Mouse (Mus musculus): ENCODE results near the gene Tmem119. TPM values are rescaled to one million over a fixed set of nuclear protein-coding genes. Genes with fewer than 3 reads are reported as not detected.

Tmem119 gene
- total and polyA plus RNA-seq, 2 experiments from 2014 or later, result 12.4 to 28.4 TPM

DNA sequence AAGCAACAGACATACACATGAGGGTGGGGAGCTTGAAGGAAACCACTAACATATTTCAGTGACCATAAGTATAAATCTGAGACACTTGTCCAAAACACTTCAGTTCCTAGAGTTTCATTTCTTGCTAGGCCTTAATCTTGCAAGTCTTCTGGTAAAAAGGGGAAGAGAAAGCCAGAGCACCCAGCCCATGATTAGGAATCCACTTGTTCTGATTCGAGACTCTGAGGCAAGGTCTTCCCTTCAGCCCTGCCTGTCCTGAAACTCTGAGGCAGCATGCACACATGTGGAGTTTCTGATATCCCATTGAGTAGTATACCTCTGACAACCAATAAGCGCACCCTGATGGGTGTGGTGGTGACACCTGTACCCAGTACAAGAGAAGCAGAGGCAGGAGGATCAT, 38.7 kb downstream of the Tmem119 start:
- Histone ChIP-seq H3K4me3 (ENCODE audit: low read depth, low read length) (no peak overlapping the region), H3K4me1 (ENCODE audit: control insufficient read depth, insufficient read depth) (no peaks in the 10 kb centered on the region), H3K4me2 (ENCODE audit: low read depth, low read length) (no peak overlapping the region), H3K36me3 (replicated peaks; ENCODE audit: control insufficient read depth, insufficient read depth, low read length) (peaks cover 84% of the 10 kb centered on the region), H3K27me3 (ENCODE audit: control insufficient read depth, insufficient read depth, low read length) (no peaks in the 10 kb centered on the region), H3K9me3 (replicated peaks; ENCODE audit: control insufficient read depth, low read length) (no peaks in the 10 kb centered on the region), H3K27ac (ENCODE audit: low read depth) (no peak overlapping the region), H3K9ac (replicated peaks; ENCODE audit: low read depth, low read length) (no peak overlapping the region)
- no peak for ATAC-seq (ENCODE audit: insufficient read depth, low read depth)
- TF ChIP-seq CTCF (IDR thresholded peaks at IDR 0.05; ENCODE audit: low read depth) (no peak), EP300 (IDR thresholded peaks at IDR 0.05; ENCODE audit: low read depth) (no peak)
- 89% methylated on average over 2 of the region's 2 CpGs for WGBS
- no peak for DNase-seq (ENCODE audit: low spot score)

DNA sequence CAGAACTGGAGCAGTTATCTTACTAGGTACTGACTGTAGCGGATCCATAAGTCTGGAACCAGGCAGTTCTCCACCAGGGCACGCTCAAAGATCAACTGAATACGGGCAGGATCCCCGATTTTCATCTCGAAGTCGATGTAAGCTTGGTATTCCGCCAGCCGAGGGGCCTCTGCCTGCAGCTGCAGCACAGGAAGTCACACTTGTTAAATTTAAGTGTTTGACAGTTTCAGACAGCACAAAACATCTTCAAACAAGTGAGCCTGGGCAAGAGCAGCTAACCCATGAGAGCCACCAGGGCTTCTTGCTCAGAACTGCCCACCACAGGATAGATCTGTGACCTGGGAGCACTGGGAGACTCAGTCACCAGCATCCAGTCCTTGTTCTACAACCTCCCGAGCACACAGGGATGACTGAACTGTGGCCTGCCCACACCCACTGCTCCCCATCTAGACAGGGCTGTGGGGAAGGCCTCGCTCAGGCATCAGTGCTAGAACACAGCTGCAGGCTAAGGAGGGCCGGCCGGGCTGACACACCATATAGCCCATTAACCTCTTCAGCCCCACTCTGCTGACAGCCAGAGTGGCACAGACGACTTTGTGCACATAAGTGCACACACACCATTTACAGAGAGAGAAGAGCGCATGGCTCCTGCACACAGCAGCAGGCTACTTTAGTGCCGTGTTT, 44.8 kb downstream of the Tmem119 start:
- H3K27ac ChIP-seq (ENCODE audit: low read depth), result no peak overlapping the region
- ATAC-seq (ENCODE audit: insufficient read depth, low read depth), result no peak
- no peak overlapping the region for H3K4me3 ChIP-seq (ENCODE audit: low read depth, low read length)
- no peaks in the 10 kb centered on the region for H3K4me1 ChIP-seq (ENCODE audit: control insufficient read depth, insufficient read depth)
- 82% methylated on average over 15 of the region's 15 CpGs for WGBS
- H3K4me2 ChIP-seq (ENCODE audit: low read depth, low read length), result no peak overlapping the region
- DNase-seq (ENCODE audit: low spot score), result no peak
- no peak for TF ChIP-seq CTCF (IDR thresholded peaks at IDR 0.05; ENCODE audit: low read depth)
- TF ChIP-seq EP300 (IDR thresholded peaks at IDR 0.05; ENCODE audit: low read depth), result no peak
- H3K9me3 ChIP-seq (replicated peaks; ENCODE audit: control insufficient read depth, low read length), result no peaks in the 10 kb centered on the region
- no peaks in the 10 kb centered on the region for H3K27me3 ChIP-seq (ENCODE audit: control insufficient read depth, insufficient read depth, low read length)
- peaks cover 99% of the 10 kb centered on the region for H3K36me3 ChIP-seq (replicated peaks; ENCODE audit: control insufficient read depth, insufficient read depth, low read length)
- no peak overlapping the region for H3K9ac ChIP-seq (replicated peaks; ENCODE audit: low read depth, low read length)

DNA sequence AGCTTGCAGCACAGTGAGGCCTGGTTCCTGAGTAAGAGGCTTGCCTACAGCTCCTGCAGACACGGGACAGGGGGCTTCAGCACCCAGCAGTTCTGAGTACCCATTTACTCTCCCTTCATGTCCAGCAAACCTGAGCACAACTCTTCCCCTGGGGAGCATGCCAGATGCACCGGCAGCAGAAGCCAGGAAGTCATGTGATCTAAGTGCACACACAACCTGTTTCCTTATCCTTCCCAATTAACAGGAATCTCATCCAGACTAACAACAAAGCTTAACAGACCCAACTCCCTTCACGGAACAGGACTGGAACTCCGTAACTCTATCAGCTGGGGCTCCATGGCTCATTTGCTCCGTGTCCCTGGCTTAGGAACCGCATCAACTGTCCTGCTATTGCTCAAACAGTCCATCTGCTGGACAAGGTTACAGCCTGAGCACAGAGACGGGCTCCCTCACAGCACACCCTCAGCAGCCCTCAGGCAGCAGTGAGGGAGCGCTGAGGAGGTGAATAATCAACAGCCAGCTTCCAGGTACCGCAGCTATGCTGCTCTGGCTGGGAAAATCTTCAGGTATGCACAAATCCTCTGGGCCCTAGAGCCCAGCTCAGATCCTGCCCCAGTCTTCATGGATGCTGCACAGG, 48.7 kb downstream of the Tmem119 start:
- no peak overlapping the region for H3K9ac ChIP-seq (replicated peaks; ENCODE audit: low read depth, low read length)
- TF ChIP-seq CTCF (IDR thresholded peaks at IDR 0.05; ENCODE audit: low read depth) (no peak), EP300 (IDR thresholded peaks at IDR 0.05; ENCODE audit: low read depth) (no peak)
- no peak overlapping the region for H3K4me3 ChIP-seq (ENCODE audit: low read depth, low read length)
- no peak overlapping the region for H3K4me2 ChIP-seq (ENCODE audit: low read depth, low read length)
- no peak for ATAC-seq (ENCODE audit: insufficient read depth, low read depth)
- no peaks in the 10 kb centered on the region for H3K27me3 ChIP-seq (ENCODE audit: control insufficient read depth, insufficient read depth, low read length)
- H3K4me1 ChIP-seq (ENCODE audit: control insufficient read depth, insufficient read depth), result no peaks in the 10 kb centered on the region
- DNase-seq (ENCODE audit: low spot score), result no peak
- H3K36me3 ChIP-seq (replicated peaks; ENCODE audit: control insufficient read depth, insufficient read depth, low read length), result peaks cover 98% of the 10 kb centered on the region
- H3K9me3 ChIP-seq (replicated peaks; ENCODE audit: control insufficient read depth, low read length), result no peaks in the 10 kb centered on the region
- no peak overlapping the region for H3K27ac ChIP-seq (ENCODE audit: low read depth)
- WGBS, result 83% methylated on average over 9 of the region's 9 CpGs

DNA sequence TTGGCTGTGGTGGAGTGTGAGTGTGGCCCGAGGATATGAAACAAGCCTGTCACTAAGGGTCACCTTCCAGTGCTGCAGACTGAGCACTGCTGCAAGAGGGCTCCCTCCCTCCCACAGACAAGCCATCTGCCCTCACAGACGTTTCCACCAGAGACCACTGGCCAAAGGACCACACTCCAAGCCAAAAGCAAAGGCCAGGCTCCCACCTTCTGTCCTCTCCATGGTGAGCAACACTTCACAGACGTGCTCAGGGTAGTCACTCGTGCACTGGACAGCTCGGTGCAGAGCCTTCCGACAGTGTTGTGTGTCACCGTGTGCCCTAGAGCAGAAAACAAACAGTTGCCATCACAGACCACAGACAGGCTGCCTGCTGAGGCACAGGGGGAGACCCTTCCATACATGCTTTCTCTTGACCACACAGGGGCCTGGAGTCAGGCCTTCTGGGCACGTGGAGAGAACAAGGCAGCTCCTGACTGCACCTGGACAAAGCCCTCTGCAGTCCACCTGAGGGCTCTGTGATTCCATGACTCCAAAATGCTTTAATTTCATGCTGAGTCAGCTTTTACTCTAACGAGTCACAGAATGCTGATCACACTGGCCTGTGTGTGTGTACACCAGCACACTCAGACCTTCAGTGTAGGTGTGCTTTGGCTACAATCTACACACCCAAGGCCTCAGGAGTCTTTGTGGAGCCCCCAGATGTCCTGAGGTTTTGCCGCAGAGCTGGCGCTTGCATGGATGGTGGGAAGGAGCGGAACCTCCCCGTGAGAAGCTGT, 51.6 kb downstream of the Tmem119 start:
- H3K9ac ChIP-seq (replicated peaks; ENCODE audit: low read depth, low read length), result no peak overlapping the region
- H3K27me3 ChIP-seq (ENCODE audit: control insufficient read depth, insufficient read depth, low read length), result no peaks in the 10 kb centered on the region
- H3K4me3 ChIP-seq (ENCODE audit: low read depth, low read length), result no peak overlapping the region
- TF ChIP-seq EP300 (IDR thresholded peaks at IDR 0.05; ENCODE audit: low read depth), result no peak
- no peak for TF ChIP-seq CTCF (IDR thresholded peaks at IDR 0.05; ENCODE audit: low read depth)
- ATAC-seq (ENCODE audit: insufficient read depth, low read depth), result no peak
- WGBS, result 93% methylated on average over 13 of the region's 13 CpGs
- H3K27ac ChIP-seq (ENCODE audit: low read depth), result no peak overlapping the region
- no peaks in the 10 kb centered on the region for H3K9me3 ChIP-seq (replicated peaks; ENCODE audit: control insufficient read depth, low read length)
- no peaks in the 10 kb centered on the region for H3K4me1 ChIP-seq (ENCODE audit: control insufficient read depth, insufficient read depth)
- H3K36me3 ChIP-seq (replicated peaks; ENCODE audit: control insufficient read depth, insufficient read depth, low read length), result peaks cover 99% of the 10 kb centered on the region
- DNase-seq (ENCODE audit: low spot score), result no peak
- H3K4me2 ChIP-seq (ENCODE audit: low read depth, low read length), result no peak overlapping the region

DNA sequence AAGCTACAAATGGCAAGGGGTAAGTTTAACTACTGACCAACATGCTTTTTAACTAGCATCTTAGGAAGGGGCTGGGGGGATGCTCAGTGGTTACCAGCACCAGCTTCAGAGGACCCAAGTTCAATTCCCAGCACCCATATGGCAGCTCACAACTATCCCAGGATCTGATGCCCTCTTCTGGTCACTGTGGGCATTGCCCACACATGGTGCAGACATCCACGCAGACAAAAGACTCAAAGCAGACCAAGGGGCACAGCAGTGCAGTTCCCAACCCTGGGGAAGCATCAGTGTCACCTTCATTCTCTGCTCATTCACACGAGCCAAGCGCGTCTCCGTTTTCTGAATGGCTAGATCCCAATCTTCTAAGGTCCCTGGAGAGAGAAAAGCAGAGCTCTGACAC, 52.7 kb downstream of the Tmem119 start:
- H3K4me3 ChIP-seq (ENCODE audit: low read depth, low read length), result no peak overlapping the region
- H3K36me3 ChIP-seq (replicated peaks; ENCODE audit: control insufficient read depth, insufficient read depth, low read length), result peaks cover 99% of the 10 kb centered on the region
- no peak for TF ChIP-seq EP300 (IDR thresholded peaks at IDR 0.05; ENCODE audit: low read depth)
- no peak for TF ChIP-seq CTCF (IDR thresholded peaks at IDR 0.05; ENCODE audit: low read depth)
- H3K9me3 ChIP-seq (replicated peaks; ENCODE audit: control insufficient read depth, low read length), result no peaks in the 10 kb centered on the region
- no peaks in the 10 kb centered on the region for H3K27me3 ChIP-seq (ENCODE audit: control insufficient read depth, insufficient read depth, low read length)
- no peak overlapping the region for H3K9ac ChIP-seq (replicated peaks; ENCODE audit: low read depth, low read length)
- no peak overlapping the region for H3K4me2 ChIP-seq (ENCODE audit: low read depth, low read length)
- 97% methylated on average over 5 of the region's 5 CpGs for WGBS
- H3K27ac ChIP-seq (ENCODE audit: low read depth), result no peak overlapping the region
- DNase-seq (ENCODE audit: low spot score), result no peak
- H3K4me1 ChIP-seq (ENCODE audit: control insufficient read depth, insufficient read depth), result no peaks in the 10 kb centered on the region
- no peak for ATAC-seq (ENCODE audit: insufficient read depth, low read depth)

Other genes starting within 250 kb of the Tmem119 start
- gene Cmklr1, start 150.1 kb downstream of the Tmem119 start, total RNA-seq (2014; rRNA removed; ENCODE audit: low replicate concordance), result 4.8 and 6.9 TPM in 2 replicates
- 2.0 and 2.9 TPM in 2 replicates for gene Cmklr1, start 150.1 kb downstream of the Tmem119 start, polyA plus RNA-seq (2015; fragmentation: Nextera tagmentation; extraction: Ambion mirVana)
- not detected in 2 replicates for gene 1700069L16Rik, start 75.7 kb downstream of the Tmem119 start, total RNA-seq (2014; rRNA removed; ENCODE audit: low replicate concordance)
- gene 1700069L16Rik, start 75.7 kb downstream of the Tmem119 start, polyA plus RNA-seq (2015; fragmentation: Nextera tagmentation; extraction: Ambion mirVana), result not detected in 2 replicates
- gene Ficd, start 64.7 kb downstream of the Tmem119 start, total RNA-seq (2014; rRNA removed; ENCODE audit: low replicate concordance), result 5.5 and 7.1 TPM in 2 replicates
- gene Ficd, start 64.7 kb downstream of the Tmem119 start, polyA plus RNA-seq (2015; fragmentation: Nextera tagmentation; extraction: Ambion mirVana), result 4.1 and 5.3 TPM in 2 replicates
- 15.8 and 22.3 TPM in 2 replicates for gene Sart3, start 28.0 kb downstream of the Tmem119 start, total RNA-seq (2014; rRNA removed; ENCODE audit: low replicate concordance)
- 11.9 and 12.8 TPM in 2 replicates for gene Sart3, start 28.0 kb downstream of the Tmem119 start, polyA plus RNA-seq (2015; fragmentation: Nextera tagmentation; extraction: Ambion mirVana)
- 116 and 149 TPM in 2 replicates for gene Iscu, start 27.8 kb downstream of the Tmem119 start, total RNA-seq (2014; rRNA removed; ENCODE audit: low replicate concordance)
- 210 and 215 TPM in 2 replicates for gene Iscu, start 27.8 kb downstream of the Tmem119 start, polyA plus RNA-seq (2015; fragmentation: Nextera tagmentation; extraction: Ambion mirVana)
- 1.6 and 5.0 TPM in 2 replicates for gene Selplg, start 32.1 kb upstream of the Tmem119 start, total RNA-seq (2014; rRNA removed; ENCODE audit: low replicate concordance)
- 1.2 and 1.7 TPM in 2 replicates for gene Selplg, start 32.1 kb upstream of the Tmem119 start, polyA plus RNA-seq (2015; fragmentation: Nextera tagmentation; extraction: Ambion mirVana)
- 78.2 and 93.4 TPM in 2 replicates for gene Coro1c, start 108.2 kb upstream of the Tmem119 start, total RNA-seq (2014; rRNA removed; ENCODE audit: low replicate concordance)
- 40.0 and 46.6 TPM in 2 replicates for gene Coro1c, start 108.2 kb upstream of the Tmem119 start, polyA plus RNA-seq (2015; fragmentation: Nextera tagmentation; extraction: Ambion mirVana)
- 7.1 and 10.0 TPM in 2 replicates for gene Ssh1, start 193.4 kb upstream of the Tmem119 start, total RNA-seq (2014; rRNA removed; ENCODE audit: low replicate concordance)
- gene Ssh1, start 193.4 kb upstream of the Tmem119 start, polyA plus RNA-seq (2015; fragmentation: Nextera tagmentation; extraction: Ambion mirVana), result 5.8 and 6.8 TPM in 2 replicates
- gene Dao, start 203.2 kb upstream of the Tmem119 start, total RNA-seq (2014; rRNA removed; ENCODE audit: low replicate concordance), result not detected in 2 replicates
- gene Dao, start 203.2 kb upstream of the Tmem119 start, polyA plus RNA-seq (2015; fragmentation: Nextera tagmentation; extraction: Ambion mirVana), result not detected in 2 replicates